Mouse (Mus musculus) lung, embryonic 16.5 days (tissue): ENCODE measurements around the gene H2-Eb2. TPM values are rescaled to one million over a fixed set of nuclear protein-coding genes. Genes with fewer than 3 reads are reported as not detected.

Source experiments
- ATAC-seq: fragments of 200-750 bp; cut with Nextera tagmentation; 2 replicates; pipeline ENCODE4 v1.8.0; 2017; ENCODE audit warnings: low read depth, mild to moderate bottlenecking, moderate library complexity
- H3K27ac ChIP-seq: fragments of 300-500 bp; sonication (generic); 2 replicates; pipeline ENCODE4 v1.5.1; 2014; ENCODE audit warnings: mild to moderate bottlenecking, control low read depth, low read length
- H3K27me3 ChIP-seq: fragments of 300-500 bp; sonication (generic); 2 replicates; pipeline ENCODE4 v1.6.1; 2014; ENCODE audit warnings: low read depth, low read length, mixed read lengths; ENCODE audit not compliant: control insufficient read depth, insufficient read depth
- H3K36me3 ChIP-seq: fragments of 300-500 bp; sonication (generic); 2 replicates; pipeline ENCODE4 v1.6.1; 2014; ENCODE audit warnings: low read length; ENCODE audit not compliant: control insufficient read depth, insufficient read depth
- H3K4me1 ChIP-seq: fragments of 300-500 bp; sonication (generic); replicated peaks from 2 replicates; pipeline ENCODE4 v1.6.1; 2014; ENCODE audit warnings: low read length, mixed read lengths; ENCODE audit not compliant: control insufficient read depth, insufficient read depth
- H3K4me2 ChIP-seq: fragments of 300-500 bp; sonication (generic); 2 replicates; pipeline ENCODE4 v1.6.1; 2014; ENCODE audit warnings: low read depth, low read length, control low read depth
- H3K4me3 ChIP-seq: fragments of 300-500 bp; sonication (generic); 2 replicates; pipeline ENCODE4 v1.5.1; 2014; ENCODE audit warnings: mild to moderate bottlenecking, low read length, control low read depth
- H3K9ac ChIP-seq: fragments of 300-500 bp; sonication (generic); 2 replicates; pipeline ENCODE4 v1.6.1; 2014; ENCODE audit warnings: low read length, control low read depth
- H3K9me3 ChIP-seq: fragments of 300-500 bp; sonication (generic); 2 replicates; pipeline ENCODE4 v1.6.1; 2016; ENCODE audit warnings: low read length; ENCODE audit not compliant: control insufficient read depth
- WGBS: fragments of 180-500 bp; shearing (Covaris S2); extraction: QIAGEN DNeasy Blood & Tissue Kit; methylation state at CpG from one replicate; pipeline ENCODE4 v1.1.7; 2014; 5-methylcytosine and 5-hydroxymethylcytosine counted together
- polyA plus RNA-seq: library from polyadenylated mRNA; unstranded; fragments of >200 nt; fragmentation: Nextera tagmentation; extraction: Ambion mirVana; gene quantifications from 2 replicates; pipeline ENCODE4 v1.2.1, GENCODE M21; 2015

H2-Eb2 gene
- polyA plus RNA-seq, 1 experiment from 2014 or later = 0.04 TPM

GRCm38 (mm10) chr17:34312185-34312584 is 13.3 kb upstream of the H2-Eb2 start:
- Histone ChIP-seq H3K4me2 (no peak overlapping the region), H3K4me1 (no peaks in the 10 kb centered on the region; the same call in 1 of the 2 replicates), H3K9me3 (no peaks in the 10 kb centered on the region), H3K4me3 (no peak overlapping the region), H3K27ac (no peak overlapping the region), H3K36me3 (no peaks in the 10 kb centered on the region), H3K9ac (no peak overlapping the region), H3K27me3 (peaks cover 3% of the 10 kb centered on the region)
- no peak for ATAC-seq
- 81% methylated on average over 1 of the region's 1 CpGs for WGBS

- H3K9me3 ChIP-seq = no peaks in the 10 kb centered on the region
- no peaks in the 10 kb centered on the region for H3K27me3 ChIP-seq
- H3K27ac ChIP-seq = no peak overlapping the region
- H3K4me2 ChIP-seq = no peak overlapping the region
- no peak for ATAC-seq
- no peak overlapping the region for H3K9ac ChIP-seq
- no peak overlapping the region for H3K4me3 ChIP-seq
- no peaks in the 10 kb centered on the region; the same call in 1 of the 2 replicates for H3K4me1 ChIP-seq
- H3K36me3 ChIP-seq = no peaks in the 10 kb centered on the region
- 38% methylated on average over 3 of the region's 3 CpGs for WGBS
Measured at GRCm38 (mm10) chr17:34313393-34313792, 12.1 kb upstream of the H2-Eb2 start.

GRCm38 (mm10) chr17:34314286-34314685 is 11.2 kb upstream of the H2-Eb2 start:
- Histone ChIP-seq H3K27me3 (no peaks in the 10 kb centered on the region), H3K9me3 (no peaks in the 10 kb centered on the region), H3K4me1 (no peaks in the 10 kb centered on the region; the same call in 1 of the 2 replicates), H3K9ac (no peak overlapping the region), H3K36me3 (no peaks in the 10 kb centered on the region), H3K4me3 (no peak overlapping the region), H3K4me2 (no peak overlapping the region), H3K27ac (no peak overlapping the region)
- no peak for ATAC-seq
- 56% methylated on average over 9 of the region's 9 CpGs for WGBS

- no peak overlapping the region for H3K4me3 ChIP-seq
- H3K9ac ChIP-seq = no peak overlapping the region
- 71% methylated on average over 1 of the region's 1 CpGs for WGBS
- no peak overlapping the region for H3K27ac ChIP-seq
- no peaks in the 10 kb centered on the region for H3K27me3 ChIP-seq
- ATAC-seq = no peak
- no peak overlapping the region for H3K4me2 ChIP-seq
- H3K9me3 ChIP-seq = no peaks in the 10 kb centered on the region
- H3K4me1 ChIP-seq = no peaks in the 10 kb centered on the region
- H3K36me3 ChIP-seq = no peaks in the 10 kb centered on the region
Measured at GRCm38 (mm10) chr17:34315512-34315911, 10.0 kb upstream of the H2-Eb2 start.

GRCm38 (mm10) chr17:34316697-34317096 is 8.8 kb upstream of the H2-Eb2 start:
- no peak overlapping the region for H3K4me3 ChIP-seq
- no peaks in the 10 kb centered on the region for H3K36me3 ChIP-seq
- H3K27ac ChIP-seq = no peak overlapping the region
- 59% methylated on average over 2 of the region's 2 CpGs for WGBS
- H3K4me1 ChIP-seq = no peaks in the 10 kb centered on the region
- ATAC-seq = no peak
- no peak overlapping the region for H3K9ac ChIP-seq
- no peak overlapping the region for H3K4me2 ChIP-seq
- H3K27me3 ChIP-seq = no peaks in the 10 kb centered on the region
- no peaks in the 10 kb centered on the region for H3K9me3 ChIP-seq

GRCm38 (mm10) chr17:34317275-34317674 is 8.2 kb upstream of the H2-Eb2 start:
- no peaks in the 10 kb centered on the region for H3K36me3 ChIP-seq
- H3K4me1 ChIP-seq = no peaks in the 10 kb centered on the region
- H3K4me3 ChIP-seq = no peak overlapping the region
- no peak overlapping the region for H3K4me2 ChIP-seq
- H3K9me3 ChIP-seq = no peaks in the 10 kb centered on the region
- WGBS = 34% methylated on average over 2 of the region's 2 CpGs
- no peak overlapping the region for H3K27ac ChIP-seq
- no peak for ATAC-seq
- no peaks in the 10 kb centered on the region for H3K27me3 ChIP-seq
- no peak overlapping the region for H3K9ac ChIP-seq

GRCm38 (mm10) chr17:34326373-34326772 is 908 bp downstream of the H2-Eb2 start:
- 70% methylated on average over 3 of the region's 3 CpGs for WGBS

GRCm38 (mm10) chr17:34329807-34330206 is 4.3 kb downstream of the H2-Eb2 start:
- Histone ChIP-seq H3K4me3 (no peak overlapping the region), H3K9ac (no peak overlapping the region), H3K27ac (no peak overlapping the region), H3K36me3 (no peaks in the 10 kb centered on the region), H3K4me2 (no peak overlapping the region), H3K4me1 (no peaks in the 10 kb centered on the region), H3K9me3 (no peaks in the 10 kb centered on the region), H3K27me3 (no peaks in the 10 kb centered on the region)
- 53% methylated on average over 2 of the region's 2 CpGs for WGBS
- no peak for ATAC-seq

More at GRCm38 (mm10) chr17:34326373-34326772, 908 bp downstream of the H2-Eb2 start:
- Histone ChIP-seq H3K36me3 (no peaks in the 10 kb centered on the region), H3K4me2 (no peak overlapping the region), H3K27me3 (no peaks in the 10 kb centered on the region), H3K4me1 (no peaks in the 10 kb centered on the region), H3K9ac (no peak overlapping the region), H3K9me3 (no peaks in the 10 kb centered on the region), H3K27ac (no peak overlapping the region), H3K4me3 (no peak overlapping the region)
- ATAC-seq = no peak

- 86% methylated on average over 1 of the region's 1 CpGs for WGBS
- H3K4me1 ChIP-seq = no peaks in the 10 kb centered on the region
- H3K9me3 ChIP-seq = no peaks in the 10 kb centered on the region
- H3K4me2 ChIP-seq = no peak overlapping the region
- H3K9ac ChIP-seq = no peak overlapping the region
- H3K27me3 ChIP-seq = no peaks in the 10 kb centered on the region
- ATAC-seq = no peak
- no peak overlapping the region for H3K4me3 ChIP-seq
- H3K27ac ChIP-seq = no peak overlapping the region
- H3K36me3 ChIP-seq = no peaks in the 10 kb centered on the region
Measured at GRCm38 (mm10) chr17:34331200-34331599, 5.7 kb downstream of the H2-Eb2 start.
